Mouse (Mus musculus) forebrain, embryonic 14.5 days (tissue): Measurements from ENCODE around the gene Foxn2. TPM values are rescaled to one million over a fixed set of nuclear protein-coding genes. Genes with fewer than 3 reads are reported as not detected.

Source experiments
- ATAC-seq: fragments of 200-750 bp; cut with Nextera tagmentation; 2 replicates; pipeline ENCODE4 v1.8.0; 2017; ENCODE audit warnings: mild to moderate bottlenecking, moderate library complexity
- DNase-seq: peaks from one replicate; pipeline ENCODE4 v3.0.0-alpha.2; 2015; ENCODE audit warnings: low spot score
- H3K27ac ChIP-seq: fragments of 300-500 bp; sonication (generic); 2 replicates; pipeline ENCODE4 v1.5.1; 2014; ENCODE audit warnings: low read depth, mild to moderate bottlenecking, control low read depth, low read length, moderate library complexity
- H3K27me3 ChIP-seq: fragments of 300-500 bp; sonication (generic); replicated peaks from 2 replicates; pipeline ENCODE4 v1.6.1; 2014; ENCODE audit warnings: low read length, control low read depth, mixed read lengths; ENCODE audit not compliant: control insufficient read depth, insufficient read depth
- H3K36me3 ChIP-seq: fragments of 300-500 bp; sonication (generic); 2 replicates; pipeline ENCODE4 v1.6.1; 2014; ENCODE audit warnings: low read length, control low read depth; ENCODE audit not compliant: control insufficient read depth, insufficient read depth
- H3K4me1 ChIP-seq: fragments of 300-500 bp; sonication (generic); 2 replicates; pipeline ENCODE4 v1.6.1; 2014; ENCODE audit warnings: antibody characterized with exemption, low read length, control low read depth; ENCODE audit not compliant: control insufficient read depth, insufficient read depth
- H3K4me2 ChIP-seq: fragments of 300-500 bp; sonication (generic); 2 replicates; pipeline ENCODE4 v1.6.1; 2014; ENCODE audit warnings: mild to moderate bottlenecking, control low read depth, low read length
- H3K4me3 ChIP-seq: fragments of 300-500 bp; sonication (generic); 2 replicates; pipeline ENCODE4 v1.5.1; 2014; ENCODE audit warnings: low read depth, low read length, control low read depth
- H3K9ac ChIP-seq: fragments of 300-500 bp; sonication (generic); 2 replicates; pipeline ENCODE4 v1.6.1; 2014; ENCODE audit warnings: mild to moderate bottlenecking, low read length, control low read depth, moderate library complexity
- H3K9me3 ChIP-seq: fragments of 300-500 bp; sonication (generic); replicated peaks from 2 replicates; pipeline ENCODE4 v1.6.1; 2016; ENCODE audit warnings: low read length, control low read depth, mixed read lengths; ENCODE audit not compliant: control insufficient read depth
- WGBS: fragments of 180-500 bp; shearing (Covaris S2); extraction: QIAGEN DNeasy Blood & Tissue Kit; methylation state at CpG from one replicate; pipeline ENCODE4 v1.1.7; 2014; 5-methylcytosine and 5-hydroxymethylcytosine counted together
- polyA plus RNA-seq: library from polyadenylated mRNA; unstranded; fragments of >200 nt; fragmentation: Nextera tagmentation; extraction: Ambion mirVana; gene quantifications from 2 replicates; pipeline ENCODE4 v1.2.1, GENCODE M21; 2014

The Foxn2 gene
- polyA plus RNA-seq, 1 experiment from 2014 or later: 7.4 TPM

GRCm38 (mm10) chr17:88405076-88405475 lies 35.4 kb upstream of the Foxn2 start:
- Histone ChIP-seq H3K27me3 (peaks cover 9% of the 10 kb centered on the region), H3K36me3 (no peaks in the 10 kb centered on the region), H3K4me3 (no peak overlapping the region), H3K9ac (no peak overlapping the region), H3K9me3 (no peaks in the 10 kb centered on the region), H3K4me1 (peaks cover 22% of the 10 kb centered on the region), H3K4me2 (peak overlapping the region; percentile 42), H3K27ac (no peak overlapping the region; the same call in 1 of the 2 replicates)
- ATAC-seq: peak; percentile 6; the same call in 1 of the 2 replicates
- no peak for DNase-seq
- WGBS: 20% methylated on average over 19 of the region's 19 CpGs

GRCm38 (mm10) chr17:88409706-88410105 lies 30.8 kb upstream of the Foxn2 start:
- ATAC-seq (no peak), DNase-seq (no peak)
- Histone ChIP-seq H3K4me3 (no peak overlapping the region), H3K9me3 (no peaks in the 10 kb centered on the region), H3K4me2 (no peak overlapping the region), H3K36me3 (no peaks in the 10 kb centered on the region), H3K4me1 (peaks cover 5% of the 10 kb centered on the region; the same call in 1 of the 2 replicates), H3K27ac (no peak overlapping the region), H3K9ac (no peak overlapping the region), H3K27me3 (no peaks in the 10 kb centered on the region)
- 95% methylated on average over 3 of the region's 3 CpGs for WGBS

- Histone ChIP-seq H3K36me3 (no peaks in the 10 kb centered on the region), H3K4me1 (no peaks in the 10 kb centered on the region), H3K4me2 (no peak overlapping the region), H3K27ac (no peak overlapping the region), H3K4me3 (no peak overlapping the region), H3K27me3 (no peaks in the 10 kb centered on the region), H3K9ac (no peak overlapping the region), H3K9me3 (no peaks in the 10 kb centered on the region)
- ATAC-seq (no peak), DNase-seq (no peak)
- 91% methylated on average over 1 of the region's 1 CpGs for WGBS
Measured at GRCm38 (mm10) chr17:88413155-88413836, 27.2 kb upstream of the Foxn2 start.

GRCm38 (mm10) chr17:88420426-88420825 lies 20.1 kb upstream of the Foxn2 start:
- no peaks in the 10 kb centered on the region for H3K36me3 ChIP-seq
- H3K4me2 ChIP-seq: no peak overlapping the region
- H3K9ac ChIP-seq: no peak overlapping the region
- no peak overlapping the region for H3K27ac ChIP-seq
- ATAC-seq (no peak), DNase-seq (no peak)
- H3K9me3 ChIP-seq: no peaks in the 10 kb centered on the region
- no peaks in the 10 kb centered on the region for H3K27me3 ChIP-seq
- H3K4me1 ChIP-seq: no peaks in the 10 kb centered on the region
- H3K4me3 ChIP-seq: no peak overlapping the region
- 88% methylated on average over 4 of the region's 4 CpGs for WGBS

- H3K4me2 ChIP-seq: no peak overlapping the region
- no peaks in the 10 kb centered on the region for H3K27me3 ChIP-seq
- no peak overlapping the region for H3K27ac ChIP-seq
- H3K36me3 ChIP-seq: no peaks in the 10 kb centered on the region
- ATAC-seq (no peak), DNase-seq (no peak)
- no peaks in the 10 kb centered on the region for H3K9me3 ChIP-seq
- H3K4me1 ChIP-seq: no peaks in the 10 kb centered on the region
- H3K9ac ChIP-seq: no peak overlapping the region
- no peak overlapping the region for H3K4me3 ChIP-seq
- WGBS: 86% methylated on average over 6 of the region's 6 CpGs
Measured at GRCm38 (mm10) chr17:88421246-88421645, 19.3 kb upstream of the Foxn2 start.

GRCm38 (mm10) chr17:88430719-88431118 lies 9.8 kb upstream of the Foxn2 start:
- Histone ChIP-seq H3K4me3 (no peak overlapping the region), H3K4me2 (no peak overlapping the region), H3K9me3 (no peaks in the 10 kb centered on the region), H3K4me1 (no peaks in the 10 kb centered on the region), H3K27ac (no peak overlapping the region), H3K36me3 (no peaks in the 10 kb centered on the region), H3K27me3 (no peaks in the 10 kb centered on the region), H3K9ac (no peak overlapping the region)
- WGBS: 88% methylated on average over 2 of the region's 2 CpGs
- ATAC-seq (no peak), DNase-seq (no peak)

- Histone ChIP-seq H3K4me2 (no peak overlapping the region), H3K36me3 (no peaks in the 10 kb centered on the region), H3K27ac (no peak overlapping the region), H3K4me1 (no peaks in the 10 kb centered on the region), H3K4me3 (no peak overlapping the region), H3K27me3 (no peaks in the 10 kb centered on the region), H3K9me3 (no peaks in the 10 kb centered on the region), H3K9ac (no peak overlapping the region)
- DNase-seq (no peak), ATAC-seq (no peak)
- WGBS: 88% methylated on average over 12 of the region's 12 CpGs
Measured at GRCm38 (mm10) chr17:88431486-88431885, 9.0 kb upstream of the Foxn2 start.

- 92% methylated on average over 10 of the region's 10 CpGs for WGBS
- ATAC-seq: no peak
- Histone ChIP-seq H3K27ac (no peak overlapping the region), H3K27me3 (no peaks in the 10 kb centered on the region), H3K4me1 (no peaks in the 10 kb centered on the region), H3K36me3 (no peaks in the 10 kb centered on the region), H3K9ac (no peak overlapping the region), H3K4me3 (no peak overlapping the region), H3K4me2 (no peak overlapping the region), H3K9me3 (no peaks in the 10 kb centered on the region)
- DNase-seq: no peak
Measured at GRCm38 (mm10) chr17:88431987-88432386, 8.5 kb upstream of the Foxn2 start.

GRCm38 (mm10) chr17:88435322-88435721 lies 5.2 kb upstream of the Foxn2 start:
- Histone ChIP-seq H3K9me3 (no peaks in the 10 kb centered on the region), H3K9ac (no peak overlapping the region), H3K27me3 (no peaks in the 10 kb centered on the region), H3K4me2 (no peak overlapping the region), H3K4me3 (no peak overlapping the region), H3K27ac (no peak overlapping the region), H3K36me3 (no peaks in the 10 kb centered on the region), H3K4me1 (no peaks in the 10 kb centered on the region)
- DNase-seq (no peak), ATAC-seq (no peak)
- WGBS: 84% methylated on average over 10 of the region's 10 CpGs
